Mouse (Mus musculus) left cerebral cortex, postnatal 36 days (tissue): ENCODE data around the gene Pygl. TPM values are rescaled to one million over a fixed set of nuclear protein-coding genes. Genes with fewer than 3 reads are reported as not detected.
"Not testable (repeated sequence)": the region's sequence is repeated elsewhere in the genome, so short reads cannot be mapped to it uniquely, and the experiment has no call there.

ENCODE experiments used
- DNase-seq, 2 experiments: peaks; one replicate each; pipeline ENCODE4 v3.0.0; 2021 to 2022; ENCODE audit warnings: low spot score in 2 of 2, mixed read lengths in 1 of 2
- intact Hi-C: fragments of 180-260 bp; cut with DNase I; formaldehyde crosslinking; loops from one replicate; pipeline ENCODE4 v1.15.1; 2025
- total RNA-seq, 2 experiments: library from RNA; stranded (reverse); gene quantifications; 2 replicates each; pipeline ENCODE4 v1.2.3; 2021

The Pygl gene
- total RNA-seq, 2 experiments from 2014 or later, result 2.7 to 4.5 TPM

DNA sequence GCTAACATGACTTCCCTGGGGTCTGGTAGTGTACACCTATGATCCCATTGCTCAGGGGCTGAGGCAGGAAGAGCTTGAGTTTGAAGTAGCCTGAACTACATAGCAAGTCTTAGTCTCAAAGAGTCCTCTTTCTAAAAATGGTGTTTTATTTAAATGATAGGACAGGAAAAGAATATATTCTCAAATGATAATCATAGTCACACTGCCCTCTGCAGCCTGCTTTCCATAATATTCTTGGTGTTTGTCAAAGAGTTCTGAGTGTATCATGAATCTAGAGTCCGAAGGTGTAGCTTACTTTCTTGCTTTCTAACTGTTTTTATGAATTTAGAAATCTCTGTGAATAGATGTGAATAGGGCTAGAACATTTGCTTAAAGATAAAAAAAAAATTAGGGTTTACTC is 61.3 kb downstream of the Pygl start:
- no peak for DNase-seq
- intact Hi-C loops, result no loop called here

- intact Hi-C loops, result no loop called here
Measured at GRCm38 (mm10) chr12:70167950-70168349, 63.3 kb downstream of the Pygl start.

GRCm38 (mm10) chr12:70164741-70165140 is 66.5 kb downstream of the Pygl start:
- intact Hi-C loops, result no loop called here
- DNase-seq, result no peak

More at GRCm38 (mm10) chr12:70167950-70168349, 63.3 kb downstream of the Pygl start:
- no peak for DNase-seq

DNA sequence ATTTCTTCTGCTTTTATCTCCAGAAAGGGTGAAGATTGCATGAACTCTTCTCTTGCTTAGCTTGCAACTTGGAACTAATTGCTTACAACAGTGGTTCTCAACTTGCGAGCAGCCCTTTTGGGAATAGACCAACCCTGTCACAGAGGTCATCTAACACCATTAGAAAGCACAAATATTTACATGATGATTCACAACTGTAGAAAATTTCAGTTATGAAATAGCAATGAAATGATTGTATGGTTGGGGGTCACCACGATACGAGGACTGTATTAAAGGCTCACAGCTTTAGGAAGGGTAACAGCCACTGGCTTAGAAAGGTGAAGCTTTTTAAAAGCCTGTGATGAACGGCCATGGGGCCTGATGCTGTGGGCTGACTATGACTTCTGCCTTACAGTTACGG is 70.2 kb downstream of the Pygl start:
- intact Hi-C loops, result no loop called here

GRCm38 (mm10) chr12:70157292-70158066 is 73.8 kb downstream of the Pygl start:
- no peak for DNase-seq
- intact Hi-C loops, result no loop called here

More for the DNA sequence above, 70.2 kb downstream of the Pygl start:
- DNase-seq, result no peak

DNA sequence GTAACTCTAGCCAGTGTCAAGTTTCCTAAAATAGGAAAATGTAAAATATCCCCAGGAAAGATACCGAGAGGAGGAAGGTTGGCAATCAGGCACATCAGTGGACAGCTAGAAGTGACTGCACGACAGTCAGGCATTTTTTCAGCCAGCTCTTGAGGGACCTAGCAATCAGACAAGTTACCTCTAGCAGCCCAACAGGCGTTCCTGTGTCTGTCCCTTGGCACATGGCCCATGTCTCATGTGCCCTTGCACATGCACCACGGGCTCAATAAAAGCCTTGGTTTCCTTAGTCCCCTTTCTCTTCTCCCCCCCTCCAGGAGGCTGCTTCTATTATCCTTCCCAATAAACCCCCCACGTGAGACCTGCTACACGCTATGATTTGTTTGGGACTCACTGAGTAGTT is 75.1 kb downstream of the Pygl start:
- intact Hi-C loops, result no loop called here
- DNase-seq, result no peak

DNA sequence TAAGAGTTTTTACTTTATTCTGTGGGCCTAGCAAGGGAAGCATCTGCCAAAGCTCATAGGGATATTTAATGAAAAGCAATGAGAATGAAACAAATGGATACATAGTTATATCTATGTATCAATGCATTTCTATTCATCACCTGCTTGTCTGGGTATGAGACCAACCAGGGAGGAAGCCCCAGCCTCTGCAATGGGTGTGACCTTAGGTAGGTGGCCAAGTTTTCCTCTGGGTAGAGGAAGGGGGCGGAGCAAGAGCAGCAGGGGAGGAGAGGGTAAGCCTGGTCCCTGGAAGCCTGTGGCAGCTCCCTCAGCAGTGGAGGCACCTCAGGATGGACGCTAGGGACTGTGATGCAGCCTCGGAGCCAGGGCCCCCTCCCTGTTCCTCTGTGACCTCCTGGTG is 77.4 kb downstream of the Pygl start, which contains the start of gene Abhd12b:
Gene Abhd12b (plus strand): TSS at position 301 of the 400 bp plus-strand sequence.
- intact Hi-C loops, result no loop called here

DNA sequence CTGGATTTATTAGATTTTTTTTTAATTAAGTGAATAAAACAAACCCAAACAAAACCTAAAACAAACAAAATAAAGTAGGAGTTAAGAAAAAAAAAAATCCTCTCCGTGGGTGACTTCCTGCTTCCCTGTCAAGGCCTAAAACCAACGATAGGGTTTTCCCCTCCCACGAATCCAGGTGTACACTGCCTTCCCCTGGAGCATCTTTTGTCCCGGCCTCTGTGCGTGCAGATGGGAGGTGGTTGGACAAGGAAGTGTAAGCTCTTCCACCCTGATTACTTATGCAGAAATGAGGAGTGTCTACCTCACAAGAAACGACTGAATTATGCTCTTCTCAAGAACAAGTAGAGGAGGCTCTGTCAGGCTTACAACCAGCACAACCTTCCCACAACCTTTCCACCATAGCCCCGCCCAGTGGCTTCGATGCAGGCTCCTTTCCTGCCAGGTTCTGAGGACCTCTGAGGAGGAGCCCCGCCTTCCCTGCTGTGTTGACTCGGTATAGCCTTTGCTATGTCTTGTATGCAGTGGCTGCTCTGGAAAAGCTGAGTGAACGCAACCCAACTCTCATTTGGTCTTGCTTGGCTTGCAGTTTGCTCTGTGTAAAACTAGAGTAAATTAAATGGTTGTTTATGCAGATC is 82.5 kb downstream of the Pygl start:
- DNase-seq, result no peak
- intact Hi-C loops, result loop anchor here (5.0 to 10.0 kb wide), 2 partner anchors 76 to 164 kb away; partner anchors contain the start of gene Sav1

More for the DNA sequence above, 77.4 kb downstream of the Pygl start, which contains the start of gene Abhd12b:
- no peak for DNase-seq

DNA sequence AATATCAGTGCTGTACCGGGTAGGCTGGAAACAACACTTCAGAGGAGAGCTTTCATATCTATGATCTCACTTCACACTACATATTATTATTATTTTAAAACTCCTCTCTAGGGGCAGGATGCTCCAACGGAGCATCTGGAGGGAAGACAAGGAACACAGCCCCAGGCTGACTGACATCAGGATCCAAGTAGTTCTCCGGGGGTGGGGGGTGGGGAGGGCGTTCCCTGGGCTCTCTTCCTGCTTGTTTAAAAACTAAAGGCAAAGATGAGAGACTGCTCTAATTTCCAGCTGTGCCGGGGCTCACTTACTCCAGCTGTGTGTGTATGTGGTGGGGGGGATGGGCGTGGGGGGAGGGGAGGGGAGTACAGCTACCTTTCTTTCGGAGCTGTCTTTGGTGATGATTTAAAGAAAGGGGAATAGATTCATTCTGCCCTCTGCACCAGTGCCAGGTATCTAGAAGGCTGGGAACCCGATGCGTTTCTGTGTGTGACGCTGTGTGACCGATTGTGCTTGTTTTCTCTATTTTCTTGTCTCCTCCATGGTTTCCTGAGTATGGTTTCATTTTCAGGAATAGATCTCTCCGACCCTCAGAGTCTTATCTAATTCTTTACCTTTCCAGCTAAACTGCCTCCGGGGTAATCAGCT is 83.2 kb downstream of the Pygl start:
- DNase-seq, result no peak
- intact Hi-C loops, result loop anchor here (5.0 to 10.0 kb wide), 2 partner anchors 76 to 163 kb away; partner anchors contain the start of gene Sav1

- DNase-seq, result no peak
- intact Hi-C loops, result loop anchor here (5.0 to 10.0 kb wide), 2 partner anchors 73 to 161 kb away; partner anchors contain the start of gene Sav1
Measured at GRCm38 (mm10) chr12:70145586-70145985, 85.7 kb downstream of the Pygl start.

DNA sequence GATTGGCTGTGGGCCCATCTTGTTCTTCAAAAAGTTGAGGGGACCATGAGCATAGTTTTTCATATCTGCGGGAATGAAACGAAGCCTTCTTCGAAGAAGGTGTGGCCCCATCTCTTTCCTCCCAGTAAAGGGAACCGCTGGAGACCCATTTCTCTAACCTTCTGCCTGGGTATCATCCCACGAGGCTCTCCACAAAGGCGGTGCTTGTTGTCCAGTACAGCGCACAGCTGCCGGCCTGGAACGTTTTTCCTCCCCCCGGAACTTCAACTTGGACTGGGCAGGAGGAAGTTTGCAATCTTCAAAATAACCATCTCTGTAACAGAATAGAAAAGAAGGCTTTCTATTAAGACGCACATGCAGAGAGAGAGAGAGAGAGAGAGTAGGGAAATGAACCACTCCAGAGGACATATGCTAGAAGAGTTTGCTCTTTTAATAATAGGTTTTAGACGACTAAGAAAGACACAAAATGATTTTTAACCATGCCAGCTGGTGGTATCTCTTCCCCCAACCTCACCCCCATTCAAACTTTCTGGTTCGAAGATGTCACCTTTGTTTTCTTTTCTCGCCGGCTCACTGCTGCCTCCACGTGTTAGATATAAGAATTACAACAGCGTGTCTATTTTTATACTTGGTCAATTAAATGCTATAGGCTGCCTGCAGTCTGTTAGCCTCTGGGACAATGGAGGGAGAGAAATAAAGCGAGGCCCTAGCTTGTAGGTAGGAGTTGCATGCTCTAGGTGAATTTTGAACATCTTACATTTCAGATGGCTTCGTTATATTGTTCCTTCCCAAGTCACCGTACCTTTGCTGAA is 86.4 kb downstream of the Pygl start:
- peak in 1 of 2 experiments; percentile 46 for DNase-seq
- intact Hi-C loops, result loop anchor here (5.0 to 10.0 kb wide), 2 partner anchors 73 to 160 kb away; partner anchors contain the start of gene Sav1

DNA sequence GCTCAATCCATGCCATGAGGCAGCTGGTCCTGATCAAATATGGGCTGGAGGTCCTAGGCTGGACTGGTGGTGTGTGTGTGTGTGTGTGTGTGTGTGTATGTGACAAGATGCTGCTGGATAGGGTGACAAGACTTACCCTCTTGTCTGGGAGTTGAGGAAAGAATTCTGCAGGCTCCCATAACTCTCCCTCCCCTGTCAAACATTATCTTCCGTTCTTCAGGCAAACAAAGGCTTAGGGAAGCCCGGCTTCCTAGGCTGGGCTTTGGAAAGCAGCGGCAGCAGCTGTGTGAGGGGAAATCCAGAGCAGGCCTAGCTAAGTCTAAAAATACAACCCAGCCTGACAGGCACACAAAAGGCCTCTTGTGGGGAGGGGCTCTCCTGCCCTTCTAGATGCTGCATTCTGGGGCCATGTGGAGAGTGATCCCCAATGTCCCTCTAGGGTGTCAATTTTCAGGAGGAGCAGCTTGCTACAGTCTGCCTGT is 87.1 kb downstream of the Pygl start:
- intact Hi-C loops, result loop anchor here (10.0 kb wide), 1 partner anchor 159 kb away; the partner anchor contains the start of gene Sav1
- DNase-seq, result not testable (repeated sequence)

- intact Hi-C loops, result loop anchor here (10.0 kb wide), 1 partner anchor 156 kb away; the partner anchor contains the start of gene Sav1
- no peak for DNase-seq
Measured at GRCm38 (mm10) chr12:70140993-70141576, 90.2 kb downstream of the Pygl start.

Other genes with a start within 250 kb of the Pygl start
- 10 to 100 TPM; 18.8 to 22.2 TPM for gene Sav1, start 244.5 kb downstream of the Pygl start, total RNA-seq
- gene Nin, start 117.8 kb downstream of the Pygl start, total RNA-seq, result 10 to 100 TPM; 54.4 to 72.2 TPM
- under 1 TPM; 0.10 to 0.29 TPM for gene Abhd12b, start 77.3 kb downstream of the Pygl start, total RNA-seq
- 100 to 1,000 TPM; 329 to 436 TPM for gene Trim9, start 116.1 kb upstream of the Pygl start, total RNA-seq
- gene Tmx1, start 221.6 kb upstream of the Pygl start, total RNA-seq, result 10 to 100 TPM; 29.0 to 30.6 TPM